ENCODE assay signal across 12 mouse cellular contexts in the genomic region with DNA sequence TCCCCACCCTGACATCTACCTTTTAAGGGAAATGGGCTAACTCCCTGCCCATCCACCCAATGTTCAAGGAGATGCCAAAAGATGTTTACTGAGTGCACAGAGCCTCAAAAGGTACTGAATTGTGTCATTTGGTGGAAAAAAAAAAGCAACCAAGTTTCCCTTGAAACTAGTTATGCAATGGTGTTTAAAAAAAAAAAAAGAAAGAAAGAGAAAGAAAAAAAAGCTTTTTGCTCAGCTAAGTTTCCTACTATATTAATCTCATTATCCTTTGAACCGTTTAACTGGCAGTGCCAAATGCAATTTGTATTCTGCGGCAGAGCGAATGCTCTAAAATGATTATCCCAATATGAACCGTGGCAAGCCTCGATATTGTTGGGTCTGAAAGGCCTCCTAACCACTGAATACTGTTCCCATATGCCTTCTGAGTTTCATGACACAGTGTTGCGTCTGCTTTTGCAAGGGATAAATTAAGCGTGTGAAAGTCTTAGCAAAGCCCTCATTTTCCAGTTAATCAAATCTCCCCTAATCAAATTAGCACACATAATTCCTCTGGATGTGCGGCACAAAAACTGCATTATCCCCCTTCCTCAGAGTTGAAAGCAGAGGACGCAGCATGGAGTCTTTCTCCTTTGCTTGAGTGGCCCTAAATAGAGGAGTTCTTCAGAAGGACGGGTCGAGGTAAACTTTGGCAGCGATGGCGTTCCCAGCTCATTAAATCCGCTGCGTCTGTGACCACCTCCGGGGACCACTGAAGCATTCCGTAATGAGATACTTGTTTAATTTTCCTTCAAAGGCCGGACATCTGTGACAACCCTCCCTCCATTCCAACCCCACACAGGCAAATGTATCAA.
A peak's percentile ranks its signal among the peaks of the same experiment; 100 is the strongest.
DNase-seq lines count a peak whose midpoint lies in the region; ATAC-seq and TF ChIP-seq lines count a peak whose summit lies in the region.
"Had no signal": no experiment of that assay in that cellular context is flagged by ENCODE, and none has a peak within 500 bp of the region (broad histone marks: within the 10 kb centered on the region; RNA-seq: fewer than 3 reads in every experiment).

No protein-coding gene starts in this region.

- H3K4me1 ChIP-seq in forebrain, embryonic 11.5 days (replicated peaks; ENCODE audit: control insufficient read depth, insufficient read depth, low read length) = peaks cover 36% of the 10 kb centered on the region
- peaks cover 47% of the 10 kb centered on the region for H3K4me1 ChIP-seq in hindbrain, postnatal 0 days (ENCODE audit: insufficient read depth, low read length)
- H3K4me1 ChIP-seq in neural tube, embryonic 14.5 days (ENCODE audit: control insufficient read depth, insufficient read depth, low read length) = peaks cover 41% of the 10 kb centered on the region

- H3K27ac ChIP-seq in layer of hippocampus, adult 2 months = peak overlapping the region; percentile 74
- H3K27ac ChIP-seq in forebrain, embryonic 11.5 days (ENCODE audit: low read depth, low read length) = no peak overlapping the region
- H3K27ac ChIP-seq in hindbrain, postnatal 0 days = no peak overlapping the region
- H3K27ac ChIP-seq in neural tube, embryonic 14.5 days (ENCODE audit: low read depth, low read length) = no peak overlapping the region
- H3K27ac ChIP-seq: embryonic facial prominence, embryonic 15.5 days; limb, embryonic 15.5 days had no signal

- DNase-seq in layer of hippocampus, adult 2 months (ENCODE audit: low spot score in 2 of 2) = no peak
- no peak for DNase-seq in layer of hippocampus, postnatal 25 days (ENCODE audit: extremely low spot score in 1 of 2, low spot score in 1 of 2)
- peak; percentile 88 for DNase-seq in forebrain, embryonic 11.5 days (ENCODE audit: low spot score)
- peak; percentile 80 for DNase-seq in hindbrain, postnatal 0 days (ENCODE audit: low spot score)
- DNase-seq in right cerebral cortex, postnatal 4 days = no peak
- no peak for DNase-seq in heart, postnatal 10 days
- no peak for DNase-seq in heart, postnatal 14 days
- DNase-seq: gastrocnemius, postnatal 14 days; lung, postnatal 10 days had no signal

- peak; percentile 76 for ATAC-seq in forebrain, embryonic 11.5 days (replicated peaks; ENCODE audit: low FRiP score)
- ATAC-seq in hindbrain, postnatal 0 days = peak; percentile 39
- peak; percentile 71; the same call in 1 of the 2 replicates for ATAC-seq in neural tube, embryonic 14.5 days (ENCODE audit: low read depth)

- no peak for TF ChIP-seq CTCF in layer of hippocampus, adult 2 months (conservative IDR thresholded peaks at IDR 0.05)
- TF ChIP-seq CTCF in hindbrain, postnatal 0 days (IDR thresholded peaks at IDR 0.05; ENCODE audit: low read depth) = no peak

- 6% methylated on average over 18 of the region's 18 CpGs for WGBS in forebrain, embryonic 11.5 days
- WGBS in hindbrain, postnatal 0 days = 24% methylated on average over 18 of the region's 18 CpGs
- 11% methylated on average over 18 of the region's 18 CpGs for WGBS in neural tube, embryonic 14.5 days

- peaks cover 46% of the 10 kb centered on the region for H3K27me3 ChIP-seq in forebrain, embryonic 11.5 days (ENCODE audit: control insufficient read depth, insufficient read depth, low read length)
- no peaks in the 10 kb centered on the region for H3K27me3 ChIP-seq in hindbrain, postnatal 0 days (ENCODE audit: insufficient read depth, low read length)
- H3K27me3 ChIP-seq in neural tube, embryonic 14.5 days (ENCODE audit: control insufficient read depth, insufficient read depth, low read length) = no peaks in the 10 kb centered on the region
- H3K27me3 ChIP-seq: embryonic facial prominence, embryonic 15.5 days; limb, embryonic 15.5 days had no signal

- no peak overlapping the region for H3K4me2 ChIP-seq in forebrain, embryonic 11.5 days (ENCODE audit: low read depth, low read length, severe bottlenecking)
- no peak overlapping the region for H3K4me2 ChIP-seq in hindbrain, postnatal 0 days (ENCODE audit: low read depth, low read length)
- no peak overlapping the region for H3K4me2 ChIP-seq in neural tube, embryonic 14.5 days (ENCODE audit: low read depth, low read length)
- H3K4me2 ChIP-seq: embryonic facial prominence, embryonic 15.5 days; limb, embryonic 15.5 days had no signal

- H3K4me3 ChIP-seq in layer of hippocampus, adult 2 months = no peak overlapping the region
- H3K4me3 ChIP-seq in forebrain, embryonic 11.5 days (ENCODE audit: low read depth, low read length) = no peak overlapping the region
- H3K4me3 ChIP-seq in hindbrain, postnatal 0 days (ENCODE audit: low read length) = no peak overlapping the region
- H3K4me3 ChIP-seq in neural tube, embryonic 14.5 days (ENCODE audit: low read depth, low read length) = no peak overlapping the region
- H3K4me3 ChIP-seq: embryonic facial prominence, embryonic 15.5 days; limb, embryonic 15.5 days had no signal

- no peaks in the 10 kb centered on the region for H3K9me3 ChIP-seq in forebrain, embryonic 11.5 days (ENCODE audit: control insufficient read depth, low read length)
- H3K9me3 ChIP-seq in hindbrain, postnatal 0 days (ENCODE audit: low read length) = no peaks in the 10 kb centered on the region
- no peaks in the 10 kb centered on the region for H3K9me3 ChIP-seq in neural tube, embryonic 14.5 days (ENCODE audit: control insufficient read depth, low read length)
- H3K9me3 ChIP-seq: embryonic facial prominence, embryonic 15.5 days; limb, embryonic 15.5 days had no signal

- H3K9ac ChIP-seq in forebrain, embryonic 11.5 days (ENCODE audit: low read length) = no peak overlapping the region
- no peak overlapping the region for H3K9ac ChIP-seq in hindbrain, postnatal 0 days (replicated peaks; ENCODE audit: low read length)
- no peak overlapping the region for H3K9ac ChIP-seq in neural tube, embryonic 14.5 days (replicated peaks; ENCODE audit: low read depth, low read length)
- H3K9ac ChIP-seq: embryonic facial prominence, embryonic 15.5 days; limb, embryonic 15.5 days had no signal

- intact Hi-C loops in heart, postnatal 10 days (cut with DNase I) = loop anchor here (1.0 to 5.0 kb wide), 2 partner anchors 108 to 322 kb away; no protein-coding TSS in a partner anchor
- intact Hi-C loops in heart, postnatal 14 days (cut with DNase I) = loop anchor here (10.0 kb wide), 1 partner anchor 111 kb away; no protein-coding TSS in a partner anchor

- no peaks in the 10 kb centered on the region for H3K36me3 ChIP-seq in forebrain, embryonic 11.5 days (ENCODE audit: control insufficient read depth, insufficient read depth, low read length)
- H3K36me3 ChIP-seq in hindbrain, postnatal 0 days (ENCODE audit: insufficient read depth, low read length) = no peaks in the 10 kb centered on the region
- no peaks in the 10 kb centered on the region for H3K36me3 ChIP-seq in neural tube, embryonic 14.5 days (ENCODE audit: control insufficient read depth, insufficient read depth, low read length)
- H3K36me3 ChIP-seq: embryonic facial prominence, embryonic 15.5 days; limb, embryonic 15.5 days had no signal

Comparison
In these comparisons a context has a peak if more than half of its experiments do, and no peak if none do; other contexts are left out.
1. DNase-seq: peak in forebrain, embryonic 11.5 days (single experiment) and hindbrain, postnatal 0 days (single experiment); none in layer of hippocampus, adult 2 months (0 of 2), layer of hippocampus, postnatal 25 days (0 of 2), right cerebral cortex, postnatal 4 days (single experiment), heart, postnatal 10 days (0 of 2) and heart, postnatal 14 days (0 of 2).
2. Peak in every context shown above with its lines, with median percentiles within 50 percentile points of each other: ATAC-seq.